Mouse (Mus musculus) testis, adult 10 weeks (tissue): Measurements from ENCODE around the gene Gm4922. TPM values are rescaled to one million over a fixed set of nuclear protein-coding genes. Genes with fewer than 3 reads are reported as not detected.

Experiments
- polyA plus RNA-seq: library from polyadenylated mRNA; stranded (reverse); fragments of 350-450 nt; fragmentation: Illumina TruSeq; extraction: RNeasy Lipid Tissue Mini Kit (QIAGEN cat#74804); gene quantifications from one replicate; pipeline ENCODE4 v1.2.3, GENCODE M21; 2014; ENCODE audit warnings: low read depth, low replicate concordance

The Gm4922 gene
- 28.6 TPM for polyA plus RNA-seq

GRCm38 (mm10) chr10:18786693-18787092 lies at the start of gene Gm4922:
TSS of gene Gm4922 (minus strand) at chr10:18786793.

DNA sequence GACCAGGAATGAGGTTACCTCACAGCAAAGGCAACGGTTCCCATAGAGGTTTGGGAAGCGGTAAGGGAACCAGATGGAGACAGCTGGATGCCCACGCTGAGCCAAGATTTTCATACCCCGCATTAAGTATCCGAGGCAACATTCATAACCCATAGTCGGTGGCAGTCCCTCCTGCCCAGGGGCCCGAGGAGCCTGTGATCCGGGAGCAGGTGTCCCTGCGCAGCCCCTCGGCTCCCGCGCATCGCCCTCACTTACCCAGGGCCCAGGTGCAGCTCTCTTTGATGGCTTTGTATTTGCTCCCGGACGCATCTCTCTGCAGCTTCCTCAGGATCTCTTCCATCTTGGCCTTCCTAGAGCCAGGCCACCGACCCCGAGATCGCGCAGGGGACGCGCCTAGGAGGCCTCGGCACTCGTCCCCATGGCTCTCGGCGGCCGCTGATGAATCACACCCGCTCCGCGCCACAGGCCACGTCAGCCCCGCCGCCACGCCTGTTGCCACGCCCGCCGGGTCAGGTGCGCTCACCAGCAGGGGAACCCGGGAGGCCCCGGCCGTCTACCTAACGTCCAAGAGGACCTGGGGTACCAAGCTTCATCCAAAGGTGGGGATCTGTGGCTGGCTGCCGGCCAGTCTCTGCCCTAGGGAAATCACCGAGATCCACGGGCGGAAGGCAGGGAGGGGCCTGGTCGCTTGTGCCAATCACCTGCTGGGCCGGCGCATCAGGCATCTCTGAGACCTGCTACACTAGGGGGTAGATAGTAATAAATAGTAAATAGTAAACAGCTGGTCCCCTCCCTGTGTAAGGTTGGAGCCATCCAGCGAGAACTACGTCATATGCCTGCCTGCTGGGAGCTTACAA lies 43.1 kb downstream of the Gm4922 start, which contains the start of gene Arfgef3:
TSS of gene Arfgef3 (minus strand) at position 664 of the 857 bp plus-strand sequence.

Other genes starting within 250 kb of the Gm4922 start
- gene Hebp2, start 240.7 kb downstream of the Gm4922 start, polyA plus RNA-seq: 4.9 TPM
- 1.7 TPM for gene Arfgef3, start 42.8 kb downstream of the Gm4922 start, polyA plus RNA-seq
- gene Perp, start 58.2 kb upstream of the Gm4922 start, polyA plus RNA-seq: 2.3 TPM
- 1.6 TPM for gene Tnfaip3, start 228.9 kb upstream of the Gm4922 start, polyA plus RNA-seq